ENCODE assay signal across 8 mouse cellular contexts in the genomic region with DNA sequence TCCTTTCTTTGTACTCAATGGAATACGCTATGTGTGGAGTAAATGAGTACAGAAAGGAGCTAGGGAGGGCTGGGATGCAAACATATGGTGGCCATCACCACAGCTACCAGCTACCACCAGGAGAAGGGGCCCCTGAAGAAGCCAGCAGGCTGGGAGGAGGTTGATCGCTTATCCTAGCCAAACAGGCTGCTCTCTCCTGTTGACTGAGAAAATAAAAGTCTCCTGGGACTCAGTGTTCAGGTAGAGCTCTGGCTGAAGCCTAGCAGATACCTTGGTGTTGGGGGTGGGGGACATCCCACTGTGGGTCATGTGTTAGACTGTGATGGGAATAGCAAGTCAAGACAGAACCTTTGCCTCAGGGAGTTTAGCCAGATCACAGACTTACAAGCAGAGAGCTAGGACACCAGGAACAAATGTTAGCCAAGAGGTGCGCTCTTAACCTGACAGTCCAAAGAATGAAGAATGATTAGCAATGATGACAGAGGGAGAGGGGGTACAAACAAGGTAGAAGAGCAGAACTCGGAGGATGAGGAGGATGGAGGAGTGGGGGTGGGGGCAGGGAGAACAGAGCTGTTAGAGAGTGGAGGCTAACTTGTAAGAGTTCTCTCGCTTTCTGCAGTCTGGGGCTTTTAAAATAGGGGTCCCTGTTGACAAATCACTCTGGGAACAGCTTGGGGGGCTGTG. TPM values are rescaled to one million over a fixed set of nuclear protein-coding genes. Genes with fewer than 3 reads are reported as not detected.
DNase-seq lines count a peak whose midpoint lies in the region; ATAC-seq lines count a peak whose summit lies in the region.

No protein-coding gene starts in this region.

- H3K9ac ChIP-seq in hindbrain, embryonic 14.5 days = no peak overlapping the region
- H3K9ac ChIP-seq in midbrain, embryonic 12.5 days (replicated peaks) = no peak overlapping the region

- peak overlapping the region; percentile 81 for H3K27ac ChIP-seq in hindbrain, embryonic 14.5 days
- peak overlapping the region; percentile 81 for H3K27ac ChIP-seq in midbrain, embryonic 12.5 days (replicated peaks)

- H3K4me3 ChIP-seq in erythroblast, embryonic 14.5 days (replicated peaks) = peak overlapping the region; percentile 58
- H3K4me3 ChIP-seq in hindbrain, embryonic 14.5 days (replicated peaks; ENCODE audit: low read length) = no peak overlapping the region
- H3K4me3 ChIP-seq in midbrain, embryonic 12.5 days = no peak overlapping the region

- no peak overlapping the region for H3K4me2 ChIP-seq in hindbrain, embryonic 14.5 days (replicated peaks)
- H3K4me2 ChIP-seq in midbrain, embryonic 12.5 days (replicated peaks) = peak overlapping the region; percentile 2; the same call in 1 of the 2 replicates

- 50% methylated on average over 5 of the region's 5 CpGs for WGBS in hindbrain, embryonic 14.5 days
- 57% methylated on average over 5 of the region's 5 CpGs for WGBS in midbrain, embryonic 12.5 days

- no peaks in the 10 kb centered on the region for H3K9me3 ChIP-seq in erythroblast, embryonic 14.5 days (ENCODE audit: control insufficient read depth, low read length)
- no peaks in the 10 kb centered on the region for H3K9me3 ChIP-seq in hindbrain, embryonic 14.5 days (ENCODE audit: control insufficient read depth, low read length)
- H3K9me3 ChIP-seq in midbrain, embryonic 12.5 days = no peaks in the 10 kb centered on the region

- H3K36me3 ChIP-seq in erythroblast, embryonic 14.5 days (ENCODE audit: control insufficient read depth) = peaks cover 12% of the 10 kb centered on the region
- H3K36me3 ChIP-seq in hindbrain, embryonic 14.5 days (replicated peaks; ENCODE audit: control insufficient read depth, insufficient read depth) = no peaks in the 10 kb centered on the region
- no peaks in the 10 kb centered on the region for H3K36me3 ChIP-seq in midbrain, embryonic 12.5 days

- DNase-seq in c-Kit-positive CD71-positive TER-119-negative erythroid progenitor cells, embryonic 14.5 days (ENCODE audit: low read depth) = peak; percentile 75
- DNase-seq in hindbrain, embryonic 14.5 days (ENCODE audit: low spot score) = no peak
- no peak for DNase-seq in cerebellum, adult 11 months
- DNase-seq in T-cell, adult 2 months (ENCODE audit: low spot score) = no peak
- no peak for DNase-seq in urinary bladder, postnatal 10 days (ENCODE audit: low spot score)

- H3K4me1 ChIP-seq in erythroblast, embryonic 14.5 days (ENCODE audit: control insufficient read depth) = peaks cover 64% of the 10 kb centered on the region
- H3K4me1 ChIP-seq in hindbrain, embryonic 14.5 days (replicated peaks; ENCODE audit: control insufficient read depth, insufficient read depth, low read length) = peaks cover 37% of the 10 kb centered on the region
- H3K4me1 ChIP-seq in midbrain, embryonic 12.5 days = peaks cover 51% of the 10 kb centered on the region

- H3K27me3 ChIP-seq in erythroblast, embryonic 14.5 days (ENCODE audit: control insufficient read depth) = no peaks in the 10 kb centered on the region
- no peaks in the 10 kb centered on the region for H3K27me3 ChIP-seq in hindbrain, embryonic 14.5 days (ENCODE audit: control insufficient read depth, insufficient read depth, low read length)
- no peaks in the 10 kb centered on the region for H3K27me3 ChIP-seq in midbrain, embryonic 12.5 days

- no peak for ATAC-seq in erythroblast, adult 5-6 weeks (replicated peaks; ENCODE audit: low FRiP score, poor library complexity, severe bottlenecking)
- ATAC-seq in hindbrain, embryonic 14.5 days (ENCODE audit: low FRiP score) = 0 out of 2 replicates have a peak, but pooled peaks have one; percentile 4
- ATAC-seq in midbrain, embryonic 12.5 days (ENCODE audit: low FRiP score, low read depth) = peak; percentile 27; the same call in 1 of the 2 replicates

RNA-seq across cellular contexts. Expression of a gene that starts 57.9 kb away (rescaled TPM):
- 0.94 and 1.0 TPM in 2 replicates for polyA plus RNA-seq in erythroblast, embryonic 14.5 days (2012)
- 2.7 and 4.8 TPM in 2 replicates for total RNA-seq in erythroblast, adult 5-6 weeks (2015; ENCODE audit: low replicate concordance)
- total RNA-seq in erythroblast, adult 5-6 weeks (2017; ENCODE audit: low replicate concordance) = 2.0 and 9.2 TPM in 2 replicates
- 47.3 and 49.0 TPM in 2 replicates for polyA plus RNA-seq in hindbrain, embryonic 14.5 days (2014; fragmentation: Nextera tagmentation; extraction: Ambion mirVana)
- 33.3 and 37.3 TPM in 2 replicates for polyA plus RNA-seq in midbrain, embryonic 12.5 days (2016; fragmentation: Nextera tagmentation; extraction: Ambion mirVana)

RNA-seq across cellular contexts. Expression of a gene that starts 58.4 kb away (rescaled TPM):
- not detected in 2 replicates for polyA plus RNA-seq in erythroblast, embryonic 14.5 days (2012)
- 1.3 TPM in 1 of 2 replicates, not detected in the other for total RNA-seq in erythroblast, adult 5-6 weeks (2015; ENCODE audit: low replicate concordance)
- not detected in 2 replicates for total RNA-seq in erythroblast, adult 5-6 weeks (2017; ENCODE audit: low replicate concordance)
- 6.1 and 6.9 TPM in 2 replicates for polyA plus RNA-seq in hindbrain, embryonic 14.5 days (2014; fragmentation: Nextera tagmentation; extraction: Ambion mirVana)
- 2.5 and 2.7 TPM in 2 replicates for polyA plus RNA-seq in midbrain, embryonic 12.5 days (2016; fragmentation: Nextera tagmentation; extraction: Ambion mirVana)

Comparison
In these comparisons a context has a peak if more than half of its experiments do, and no peak if none do; other contexts are left out.
1. RNA of a gene that starts 57.9 kb away (polyA plus RNA-seq): 47.3 to 49.0 TPM in hindbrain, embryonic 14.5 days and 33.3 to 37.3 TPM in midbrain, embryonic 12.5 days; 0.94 to 1.0 TPM in erythroblast, embryonic 14.5 days; every median in the first group is over 10 times any median in the second.